Mouse (Mus musculus): ENCODE results near the gene Maff.

DNA sequence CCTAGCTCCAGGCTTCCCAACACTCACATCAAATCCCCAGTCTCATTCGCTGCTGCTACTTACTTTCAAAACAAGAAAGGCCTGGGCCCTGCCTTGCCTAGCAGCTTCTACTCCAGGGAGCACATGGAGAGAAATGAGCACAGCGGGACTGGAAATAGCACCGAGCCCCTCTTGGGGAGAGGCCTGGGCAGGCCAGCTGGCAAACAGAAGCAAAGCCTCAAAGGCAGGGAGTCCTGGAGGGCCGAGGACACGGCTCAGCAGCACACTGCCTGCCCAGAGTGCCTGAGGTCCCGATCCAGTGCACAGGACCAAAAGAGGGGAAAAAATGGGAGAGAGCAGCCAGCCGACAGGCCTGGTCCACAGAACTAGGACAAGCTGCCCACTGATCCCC is 54.5 kb downstream of the Maff start:
- TF ChIP-seq MAX (IDR thresholded peaks at IDR 0.05; ENCODE audit: low read depth) (no peak), POLR2A (IDR thresholded peaks at IDR 0.05; ENCODE audit: insufficient read length, low read depth) (no peak)
